Mouse (Mus musculus): ENCODE measurements around the gene Gm13276. TPM values are rescaled to one million over a fixed set of nuclear protein-coding genes. Genes with fewer than 3 reads are reported as not detected.
"Not testable (repeated sequence)": the region's sequence is repeated elsewhere in the genome, so short reads cannot be mapped to it uniquely, and the experiment has no call there.

The Gm13276 gene
- polyA plus RNA-seq, 1 experiment from 2014 or later, result not detected

GRCm38 (mm10) chr4:88760431-88760830 lies 25.1 kb upstream of the Gm13276 start:
- H3K4me3 ChIP-seq, result peak overlapping the region; percentile 38
- not testable (repeated sequence) for H3K36me3 ChIP-seq; ATAC-seq (ENCODE audit: insufficient number of reproducible peaks, low FRiP score, low TSS enrichment, low read depth); H3K9ac ChIP-seq; H3K4me1 ChIP-seq; H3K27me3 ChIP-seq; H3K9me3 ChIP-seq
- 0% methylated on average over 26 of the region's 28 CpGs for WGBS
- H3K4me2 ChIP-seq, result peak overlapping the region; percentile 50
- peak overlapping the region; percentile 81 for H3K27ac ChIP-seq

GRCm38 (mm10) chr4:88761776-88762175 lies 23.7 kb upstream of the Gm13276 start:
- not testable (repeated sequence) for H3K4me2 ChIP-seq; H3K27ac ChIP-seq; H3K36me3 ChIP-seq; ATAC-seq (ENCODE audit: insufficient number of reproducible peaks, low FRiP score, low TSS enrichment, low read depth); H3K4me3 ChIP-seq; H3K27me3 ChIP-seq; H3K4me1 ChIP-seq; H3K9me3 ChIP-seq; H3K9ac ChIP-seq
- WGBS, result 64% methylated on average over 6 of the region's 8 CpGs

DNA sequence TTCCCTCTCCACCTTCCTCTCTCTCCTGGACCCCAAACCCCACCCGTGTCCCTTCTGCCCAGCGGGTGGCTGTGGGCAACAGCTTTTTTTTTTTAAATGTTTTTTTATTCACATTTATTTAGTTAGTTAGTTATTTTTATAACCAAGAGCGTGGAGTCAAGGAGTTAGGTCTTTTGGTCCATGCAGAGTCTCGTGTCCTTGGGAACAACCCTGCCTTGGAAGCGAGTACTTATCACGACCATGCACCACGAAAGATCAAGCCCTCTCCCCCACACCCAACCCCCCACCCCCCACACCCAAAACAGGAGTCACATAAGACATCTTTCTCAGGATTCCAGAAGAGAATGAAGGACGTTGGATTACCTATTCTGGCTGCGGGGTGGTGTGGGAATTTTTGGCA lies 23.2 kb upstream of the Gm13276 start:
- H3K9me3 ChIP-seq; H3K4me2 ChIP-seq; H3K4me1 ChIP-seq; ATAC-seq (ENCODE audit: insufficient number of reproducible peaks, low FRiP score, low TSS enrichment, low read depth); H3K36me3 ChIP-seq; H3K4me3 ChIP-seq; H3K27me3 ChIP-seq; H3K9ac ChIP-seq; H3K27ac ChIP-seq: not testable (repeated sequence)
- WGBS, result 51% methylated on average over 9 of the region's 9 CpGs

DNA sequence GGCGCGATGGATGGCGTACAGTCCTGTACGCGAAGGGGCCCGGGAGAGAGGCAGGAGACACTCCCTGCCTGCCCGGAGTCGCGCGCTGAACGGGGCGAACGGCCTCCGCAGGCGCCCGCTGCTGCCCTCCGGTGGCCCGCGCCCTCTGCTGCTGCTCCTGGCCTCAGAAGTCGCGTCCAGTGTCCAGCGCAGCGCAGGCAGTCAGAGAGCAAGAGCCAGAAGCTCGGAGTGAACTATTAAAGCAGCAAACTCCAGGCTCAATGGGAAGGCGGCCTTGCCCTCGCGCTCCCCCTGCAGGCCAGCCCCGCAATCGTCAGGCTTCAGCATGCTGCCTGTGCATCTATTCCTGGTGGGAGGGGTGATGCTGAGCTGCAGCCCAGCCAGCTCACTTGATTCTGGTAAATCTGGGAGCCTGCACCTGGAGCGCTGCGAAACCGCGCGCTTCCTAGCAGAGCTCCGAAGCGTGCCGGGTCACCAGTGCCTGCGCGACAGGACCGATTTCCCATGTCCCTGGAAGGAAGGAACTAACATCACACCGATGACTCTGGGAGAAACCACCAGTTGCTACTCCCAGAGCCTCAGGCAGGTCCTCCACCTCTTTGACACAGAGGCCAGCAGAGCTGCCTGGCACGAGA lies 22.0 kb upstream of the Gm13276 start:
- H3K4me1 ChIP-seq; H3K27me3 ChIP-seq; H3K9ac ChIP-seq; H3K9me3 ChIP-seq; ATAC-seq (ENCODE audit: insufficient number of reproducible peaks, low FRiP score, low TSS enrichment, low read depth); H3K36me3 ChIP-seq: not testable (repeated sequence)
- Histone ChIP-seq H3K27ac (peak overlapping the region; percentile 77; the same call in 1 of the 2 replicates), H3K4me2 (peak overlapping the region; percentile 51), H3K4me3 (peak overlapping the region; percentile 42)
- whole genome bisulfite sequencing, result 2% methylated on average over 30 of the region's 42 CpGs

- H3K27me3 ChIP-seq; H3K4me3 ChIP-seq; H3K4me2 ChIP-seq; H3K36me3 ChIP-seq; H3K9me3 ChIP-seq; ATAC-seq (ENCODE audit: insufficient number of reproducible peaks, low FRiP score, low TSS enrichment, low read depth); H3K4me1 ChIP-seq; H3K9ac ChIP-seq; H3K27ac ChIP-seq: not testable (repeated sequence)
- WGBS, result no CpG with 5 or more reads among the region's 32 CpGs
These were observed 12.0 kb upstream of the Gm13276 start, which contains the start of gene Gm13290 for GRCm38 (mm10) chr4:88773534-88773933. Gene Gm13290 (plus strand): TSS chr4:88773834.

DNA sequence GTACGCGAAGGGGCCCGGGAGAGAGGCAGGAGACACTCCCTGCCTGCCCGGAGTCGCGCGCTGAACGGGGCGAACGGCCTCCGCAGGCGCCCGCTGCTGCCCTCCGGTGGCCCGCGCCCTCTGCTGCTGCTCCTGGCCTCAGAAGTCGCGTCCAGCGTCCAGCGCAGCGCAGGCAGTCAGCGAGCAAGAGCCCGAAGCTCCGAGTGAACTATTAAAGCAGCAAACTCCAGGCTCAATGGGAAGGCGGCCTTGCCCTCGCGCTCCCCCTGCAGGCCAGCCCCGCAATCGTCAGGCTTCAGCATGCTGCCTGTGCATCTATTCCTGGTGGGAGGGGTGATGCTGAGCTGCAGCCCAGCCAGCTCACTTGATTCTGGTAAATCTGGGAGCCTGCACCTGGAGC lies 8.9 kb upstream of the Gm13276 start, which contains the start of gene Gm13289:
Gene Gm13289, plus strand, starts transcription at position 301 of the 400 bp plus-strand sequence.
- not testable (repeated sequence) for H3K4me2 ChIP-seq; H3K27me3 ChIP-seq; H3K27ac ChIP-seq; H3K4me3 ChIP-seq; H3K9ac ChIP-seq; H3K9me3 ChIP-seq; H3K4me1 ChIP-seq; ATAC-seq (ENCODE audit: insufficient number of reproducible peaks, low FRiP score, low TSS enrichment, low read depth); H3K36me3 ChIP-seq
- no CpG with 5 or more reads among the region's 29 CpGs for WGBS

GRCm38 (mm10) chr4:88779550-88779949 lies 6.0 kb upstream of the Gm13276 start, which contains the start of gene Gm13272:
Gene Gm13272 (plus strand): TSS chr4:88779850.
- H3K27me3 ChIP-seq; H3K9me3 ChIP-seq; H3K9ac ChIP-seq; H3K36me3 ChIP-seq; ATAC-seq (ENCODE audit: insufficient number of reproducible peaks, low FRiP score, low TSS enrichment, low read depth); H3K4me3 ChIP-seq; H3K4me1 ChIP-seq; H3K27ac ChIP-seq; H3K4me2 ChIP-seq: not testable (repeated sequence)
- WGBS, result no CpG with 5 or more reads among the region's 29 CpGs

DNA sequence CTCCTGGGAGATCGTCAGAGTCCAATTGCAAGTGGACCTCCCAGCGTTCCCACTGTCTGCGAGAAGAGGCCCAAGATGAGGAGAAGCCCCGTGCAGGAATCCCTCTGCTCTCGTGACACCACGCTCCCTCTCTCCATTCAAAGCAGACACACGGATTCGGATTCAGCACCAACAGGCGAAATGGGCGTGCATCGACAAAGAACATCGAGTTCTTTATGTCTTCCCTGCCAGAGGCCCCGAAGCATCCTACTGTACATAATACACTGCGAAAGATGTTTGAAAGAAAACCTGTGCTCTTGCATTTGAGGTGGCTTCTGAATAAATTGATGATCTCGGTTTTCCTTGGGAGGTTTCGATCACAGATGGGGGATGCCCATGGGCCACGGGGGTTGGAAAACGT lies 5.2 kb upstream of the Gm13276 start:
- not testable (repeated sequence) for H3K27ac ChIP-seq; H3K9me3 ChIP-seq; ATAC-seq (ENCODE audit: insufficient number of reproducible peaks, low FRiP score, low TSS enrichment, low read depth); H3K4me2 ChIP-seq; H3K4me1 ChIP-seq; H3K27me3 ChIP-seq; H3K4me3 ChIP-seq; H3K9ac ChIP-seq; H3K36me3 ChIP-seq
- WGBS, result 44% methylated on average over 16 of the region's 18 CpGs

GRCm38 (mm10) chr4:88781831-88782230 lies 3.7 kb upstream of the Gm13276 start, which contains the start of gene Ifnz:
Gene Ifnz (plus strand): TSS chr4:88782131.
- not testable (repeated sequence) for H3K9me3 ChIP-seq, H3K9ac ChIP-seq
- WGBS, result 16% methylated on average over 5 of the region's 7 CpGs

DNA sequence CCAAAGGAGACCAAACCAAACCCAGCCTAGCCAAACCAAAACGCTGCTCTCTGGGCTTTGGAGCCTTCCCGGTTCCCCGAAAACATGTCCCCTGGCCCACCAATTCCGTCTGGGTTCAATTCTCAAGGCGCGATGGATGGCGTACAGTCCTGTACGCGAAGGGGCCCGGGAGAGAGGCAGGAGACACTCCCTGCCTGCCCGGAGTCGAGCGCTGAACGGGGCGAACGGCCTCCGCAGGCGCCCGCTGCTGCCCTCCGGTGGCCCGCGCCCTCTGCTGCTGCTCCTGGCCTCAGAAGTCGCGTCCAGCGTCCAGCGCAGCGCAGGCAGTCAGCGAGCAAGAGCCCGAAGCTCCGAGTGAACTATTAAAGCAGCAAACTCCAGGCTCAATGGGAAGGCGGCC lies 3.2 kb upstream of the Gm13276 start:
- not testable (repeated sequence) for H3K4me1 ChIP-seq; H3K9me3 ChIP-seq; H3K9ac ChIP-seq; ATAC-seq (ENCODE audit: insufficient number of reproducible peaks, low FRiP score, low TSS enrichment, low read depth); H3K27me3 ChIP-seq; H3K36me3 ChIP-seq
- peak overlapping the region; percentile 24; the same call in 1 of the 2 replicates for H3K4me3 ChIP-seq
- 0% methylated on average over 10 of the region's 31 CpGs for WGBS
- H3K27ac ChIP-seq, result peak overlapping the region; percentile 65
- peak overlapping the region; percentile 34 for H3K4me2 ChIP-seq

More at GRCm38 (mm10) chr4:88781831-88782230, 3.7 kb upstream of the Gm13276 start, which contains the start of gene Ifnz:
- not testable (repeated sequence) for H3K36me3 ChIP-seq; H3K4me1 ChIP-seq; H3K27me3 ChIP-seq; ATAC-seq (ENCODE audit: insufficient number of reproducible peaks, low FRiP score, low TSS enrichment, low read depth)
- Histone ChIP-seq H3K27ac (peak within 1 kb of the TSS; percentile 65), H3K4me3 (peak within 1 kb of the TSS; percentile 24; the same call in 1 of the 2 replicates), H3K4me2 (peak within 1 kb of the TSS; percentile 34)

DNA sequence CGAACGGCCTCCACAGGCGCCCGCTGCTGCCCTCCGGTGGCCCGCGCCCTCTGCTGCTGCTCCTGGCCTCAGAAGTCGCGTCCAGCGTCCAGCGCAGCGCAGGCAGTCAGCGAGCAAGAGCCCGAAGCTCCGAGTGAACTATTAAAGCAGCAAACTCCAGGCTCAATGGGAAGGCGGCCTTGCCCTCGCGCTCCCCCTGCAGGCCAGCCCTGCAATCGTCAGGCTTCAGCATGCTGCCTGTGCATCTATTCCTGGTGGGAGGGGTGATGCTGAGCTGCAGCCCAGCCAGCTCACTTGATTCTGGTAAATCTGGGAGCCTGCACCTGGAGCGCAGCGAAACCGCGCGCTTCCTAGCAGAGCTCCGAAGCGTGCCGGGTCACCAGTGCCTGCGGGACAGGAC lies 2.9 kb downstream of the Gm13276 start, which contains the start of gene Gm13277:
Gene Gm13277, plus strand, starts transcription at position 231 of the 400 bp plus-strand sequence.
- H3K27me3 ChIP-seq; H3K4me2 ChIP-seq; H3K27ac ChIP-seq; H3K4me1 ChIP-seq; H3K9ac ChIP-seq; H3K9me3 ChIP-seq; ATAC-seq (ENCODE audit: insufficient number of reproducible peaks, low FRiP score, low TSS enrichment, low read depth); H3K36me3 ChIP-seq; H3K4me3 ChIP-seq: not testable (repeated sequence)
- 0% methylated on average over 2 of the region's 28 CpGs for WGBS

- ATAC-seq (ENCODE audit: insufficient number of reproducible peaks, low FRiP score, low TSS enrichment, low read depth), result not testable (repeated sequence)
These were observed 5.7 kb downstream of the Gm13276 start, which contains the start of gene Gm13278 for GRCm38 (mm10) chr4:88791250-88791649. Gene Gm13278 (plus strand): TSS chr4:88791550.

More at GRCm38 (mm10) chr4:88791250-88791649, 5.7 kb downstream of the Gm13276 start, which contains the start of gene Gm13278:
- H3K4me3 ChIP-seq, H3K27me3 ChIP-seq, H3K9ac ChIP-seq, H3K27ac ChIP-seq, H3K4me2 ChIP-seq, H3K9me3 ChIP-seq, H3K4me1 ChIP-seq, H3K36me3 ChIP-seq: not testable (repeated sequence)
- no CpG with 5 or more reads among the region's 28 CpGs for WGBS
